Mouse (Mus musculus): ENCODE measurements around the gene Tbc1d5.

GRCm38 (mm10) chr17:50788835-50789234 is 390.3 kb downstream of the Tbc1d5 start:
- TF ChIP-seq TAL1 (IDR thresholded peaks at IDR 0.05; ENCODE audit: low read length) (no peak), GATA1 (IDR thresholded peaks at IDR 0.05; ENCODE audit: low read length) (no peak)

Data from erythroblast, embryonic 14.5 days (primary cell).